Mouse (Mus musculus) mouse trophoblast stem cell (cell line): ENCODE results near the gene Ptpn12.

Experiments used
- in situ Hi-C, 2 experiments: fragments of 300-500 bp; cut with MseI, MboI; formaldehyde crosslinking; loops; 2 replicates in 1 of 2; 3 replicates in 1 of 2; pipeline ENCODE4 v1.15.1; 2025

Ptpn12 gene

GRCm38 (mm10) chr5:21055820-21056531 lies at the start of gene Ptpn12:
Gene Ptpn12 (minus strand): TSS chr5:21055911.
- in situ Hi-C loops, result no loop called here

GRCm38 (mm10) chr5:21091179-21091578 lies 35.5 kb upstream of the Ptpn12 start:
- in situ Hi-C loops, result no loop called here

GRCm38 (mm10) chr5:21057217-21057616 lies 1.5 kb upstream of the Ptpn12 start:
- in situ Hi-C loops, result no loop called here

- in situ Hi-C loops, result no loop called here
Measured at GRCm38 (mm10) chr5:21056595-21056994, 884 bp upstream of the Ptpn12 start.

GRCm38 (mm10) chr5:21055071-21055819 lies 466 bp downstream of the Ptpn12 start:
- in situ Hi-C loops, result no loop called here

- in situ Hi-C loops, result no loop called here
Measured at GRCm38 (mm10) chr5:21054472-21055070, 1.1 kb downstream of the Ptpn12 start.

GRCm38 (mm10) chr5:21053571-21054307 lies 2.0 kb downstream of the Ptpn12 start:
- in situ Hi-C loops, result no loop called here

GRCm38 (mm10) chr5:21052521-21052920 lies 3.2 kb downstream of the Ptpn12 start:
- in situ Hi-C loops, result no loop called here

- in situ Hi-C loops, result no loop called here
Measured at GRCm38 (mm10) chr5:21050770-21051122, 5.0 kb downstream of the Ptpn12 start.

- in situ Hi-C loops, result no loop called here
Measured at GRCm38 (mm10) chr5:21050061-21050769, 5.5 kb downstream of the Ptpn12 start.

- in situ Hi-C loops, result no loop called here
Measured at GRCm38 (mm10) chr5:21049006-21049405, 6.7 kb downstream of the Ptpn12 start.

GRCm38 (mm10) chr5:21047114-21047513 lies 8.6 kb downstream of the Ptpn12 start:
- in situ Hi-C loops, result no loop called here

- in situ Hi-C loops, result no loop called here
Measured at GRCm38 (mm10) chr5:21046150-21047048, 9.3 kb downstream of the Ptpn12 start.

GRCm38 (mm10) chr5:21045462-21045861 lies 10.2 kb downstream of the Ptpn12 start:
- in situ Hi-C loops, result no loop called here

- in situ Hi-C loops, result no loop called here
Measured at GRCm38 (mm10) chr5:21038100-21038499, 17.6 kb downstream of the Ptpn12 start.

GRCm38 (mm10) chr5:21035689-21036480 lies 19.8 kb downstream of the Ptpn12 start:
- in situ Hi-C loops, result no loop called here

- in situ Hi-C loops, result no loop called here
Measured at GRCm38 (mm10) chr5:21034388-21034966, 21.2 kb downstream of the Ptpn12 start.

GRCm38 (mm10) chr5:21033382-21034056 lies 22.2 kb downstream of the Ptpn12 start:
- in situ Hi-C loops, result no loop called here

- in situ Hi-C loops, result no loop called here
Measured at GRCm38 (mm10) chr5:21032626-21033025, 23.1 kb downstream of the Ptpn12 start.
